Mouse (Mus musculus): ENCODE data around the gene 4930583I09Rik.

4930583I09Rik gene

GRCm38 (mm10) chr17:64802168-64802955 is 33.5 kb downstream of the 4930583I09Rik start:
- no peak for DNase-seq (ENCODE audit: low spot score)

- no peak for DNase-seq (ENCODE audit: low spot score)
These were observed 43.2 kb downstream of the 4930583I09Rik start for GRCm38 (mm10) chr17:64792623-64793022.

DNA sequence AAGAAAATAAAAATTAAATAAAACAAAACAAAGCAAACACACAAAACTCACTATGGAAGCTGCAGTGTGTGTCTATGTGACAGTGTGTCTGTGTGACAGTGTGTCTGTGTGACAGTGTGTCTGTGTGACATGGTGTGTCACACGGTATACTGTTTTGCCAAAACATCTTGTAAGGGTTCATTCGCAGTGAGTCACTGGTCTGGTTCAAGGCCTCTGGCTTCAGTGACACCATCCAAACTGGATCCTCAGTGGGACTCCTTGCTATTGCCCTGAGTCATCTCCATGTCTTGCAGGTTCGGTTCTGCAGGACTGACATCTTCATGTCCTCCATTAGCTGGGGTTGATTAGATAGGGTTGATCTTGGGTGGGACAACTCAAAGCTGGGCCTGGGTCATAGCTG is 43.8 kb downstream of the 4930583I09Rik start:
- DNase-seq (ENCODE audit: low spot score): no peak

- DNase-seq (ENCODE audit: low spot score): no peak
These were observed 46.7 kb downstream of the 4930583I09Rik start for GRCm38 (mm10) chr17:64789175-64789574.

- DNase-seq (ENCODE audit: low spot score): no peak
These were observed 47.6 kb downstream of the 4930583I09Rik start for GRCm38 (mm10) chr17:64788301-64788700.

DNA sequence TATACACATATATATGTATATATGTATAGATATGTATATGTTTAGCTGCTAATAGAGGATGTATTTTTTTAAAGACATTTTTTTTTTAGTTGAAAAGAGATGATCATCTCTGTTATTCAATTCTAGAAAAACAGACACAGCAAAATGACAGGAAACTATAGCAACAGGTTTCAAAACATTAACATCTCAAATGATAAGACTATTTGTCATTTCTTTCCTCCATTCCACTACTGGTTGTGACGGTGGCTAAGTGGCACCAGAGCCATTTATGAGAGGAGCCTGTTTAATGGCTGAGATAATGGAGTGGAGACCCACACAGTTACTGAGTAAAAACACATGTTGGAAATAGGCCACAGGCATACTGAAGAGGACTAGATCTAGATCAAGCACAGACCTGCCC is 49.9 kb downstream of the 4930583I09Rik start:
- no peak for DNase-seq (ENCODE audit: low spot score)

All from left cerebral cortex, adult 11 months (tissue).